Mouse (Mus musculus): ENCODE data around the gene Cyb5r2. TPM values are rescaled to one million over a fixed set of nuclear protein-coding genes. Genes with fewer than 3 reads are reported as not detected.

Cyb5r2 gene
- total RNA-seq (2021) (not detected), polyA plus RNA-seq (2012; rRNA removed) (0.15 TPM in 1 of 2 replicates, not detected in the other)
- long read RNA-seq = 0 reads

- DNase-seq = peak; percentile 23
Measured at GRCm38 (mm10) chr7:107757308-107758151, at the start of gene Cyb5r2. Cyb5r2 (minus strand) TSS chr7:107758032.

GRCm38 (mm10) chr7:107802138-107802537 lies 44.3 kb upstream of the Cyb5r2 start:
- no peak for DNase-seq

- DNase-seq = no peak
Measured at GRCm38 (mm10) chr7:107801108-107801507, 43.3 kb upstream of the Cyb5r2 start, which contains the start of gene Ovch2. Ovch2 (minus strand) TSS chr7:107801208.

- no peak for DNase-seq
Measured at GRCm38 (mm10) chr7:107796500-107796899, 38.7 kb upstream of the Cyb5r2 start.

- no peak for DNase-seq
Measured at GRCm38 (mm10) chr7:107787977-107788620, 30.3 kb upstream of the Cyb5r2 start.

GRCm38 (mm10) chr7:107779611-107780010 lies 21.8 kb upstream of the Cyb5r2 start:
- no peak for DNase-seq

GRCm38 (mm10) chr7:107778216-107778615 lies 20.4 kb upstream of the Cyb5r2 start:
- no peak for DNase-seq

GRCm38 (mm10) chr7:107770812-107771211 lies 13.0 kb upstream of the Cyb5r2 start:
- DNase-seq = no peak

- DNase-seq = no peak
Measured at GRCm38 (mm10) chr7:107756748-107757147, 1.1 kb downstream of the Cyb5r2 start.

- DNase-seq = no peak
Measured at GRCm38 (mm10) chr7:107755905-107756304, 1.9 kb downstream of the Cyb5r2 start.

- no peak for DNase-seq
Measured at GRCm38 (mm10) chr7:107752031-107752520, 5.8 kb downstream of the Cyb5r2 start.

GRCm38 (mm10) chr7:107749721-107750120 lies 8.1 kb downstream of the Cyb5r2 start:
- DNase-seq = no peak

- no peak for DNase-seq
Measured at GRCm38 (mm10) chr7:107749270-107749669, 8.6 kb downstream of the Cyb5r2 start.

GRCm38 (mm10) chr7:107747954-107748353 lies 9.9 kb downstream of the Cyb5r2 start:
- peak; percentile 31 for DNase-seq

- DNase-seq = no peak
Measured at GRCm38 (mm10) chr7:107747476-107747875, 10.4 kb downstream of the Cyb5r2 start.

GRCm38 (mm10) chr7:107746036-107746435 lies 11.8 kb downstream of the Cyb5r2 start:
- DNase-seq = no peak

- DNase-seq = no peak
Measured at GRCm38 (mm10) chr7:107745111-107745510, 12.7 kb downstream of the Cyb5r2 start.

- no peak for DNase-seq
Measured at GRCm38 (mm10) chr7:107744454-107744853, 13.4 kb downstream of the Cyb5r2 start.

- no peak for DNase-seq
Measured at GRCm38 (mm10) chr7:107742963-107743465, 14.8 kb downstream of the Cyb5r2 start.

- no peak for DNase-seq
Measured at GRCm38 (mm10) chr7:107738726-107739125, 19.1 kb downstream of the Cyb5r2 start.

- DNase-seq = no peak
Measured at GRCm38 (mm10) chr7:107733162-107733561, 24.7 kb downstream of the Cyb5r2 start.

- no peak for DNase-seq
Measured at GRCm38 (mm10) chr7:107730587-107730986, 27.2 kb downstream of the Cyb5r2 start.

- no peak for DNase-seq
Measured at GRCm38 (mm10) chr7:107727538-107727937, 30.3 kb downstream of the Cyb5r2 start.
